Mouse (Mus musculus) kidney, adult 2 months (tissue): ENCODE data around the gene Grk4. TPM values are rescaled to one million over a fixed set of nuclear protein-coding genes. Genes with fewer than 3 reads are reported as not detected.

Source experiments
- DNase-seq: peaks from one replicate; pipeline ENCODE4 v3.0.0; 2021
- H3K27ac ChIP-seq: fragments of 200-500 bp; 2 replicates; pipeline ENCODE4 v1.5.1; 2012; ENCODE audit warnings: low read depth, low read length, control low read depth, inconsistent platforms; ENCODE audit not compliant: insufficient read depth
- H3K27me3 ChIP-seq: fragments of 200-500 bp; replicated peaks from 2 replicates; pipeline ENCODE4 v1.6.1; 2012; ENCODE audit warnings: mild to moderate bottlenecking, moderate library complexity, low read length, inconsistent platforms; ENCODE audit not compliant: control insufficient read depth, insufficient read depth
- H3K36me3 ChIP-seq: fragments of 200-500 bp; 2 replicates; pipeline ENCODE4 v1.6.1; 2012; ENCODE audit warnings: mild to moderate bottlenecking, moderate library complexity, low read length, inconsistent platforms; ENCODE audit not compliant: control insufficient read depth, insufficient read depth
- H3K4me1 ChIP-seq: fragments of 200-500 bp; 2 replicates; pipeline ENCODE4 v1.6.1; 2011; ENCODE audit warnings: low read length; ENCODE audit not compliant: control insufficient read depth, insufficient read depth
- H3K4me3 ChIP-seq: fragments of 200-500 bp; 2 replicates; pipeline ENCODE4 v1.5.1; 2011; ENCODE audit warnings: mild to moderate bottlenecking, low read depth, low read length, control low read depth; ENCODE audit not compliant: insufficient read depth
- CTCF ChIP-seq: fragments of 200-500 bp; conservative IDR thresholded peaks from 2 replicates; pipeline ENCODE4 v1.5.1; 2011; ENCODE audit warnings: low read depth, mild to moderate bottlenecking, control low read depth, low read length, moderate library complexity, mixed read lengths; ENCODE audit not compliant: insufficient read depth, insufficient read length
- POLR2A ChIP-seq: fragments of 200-500 bp; IDR thresholded peaks from one replicate; pipeline ENCODE4 v1.6.1; 2011; ENCODE audit warnings: low read depth, low read length, control low read depth
- WGBS: fragments of 180-500 bp; shearing (Covaris S2); methylation state at CpG from one replicate; pipeline ENCODE4 v1.1.7; 2018; 5-methylcytosine and 5-hydroxymethylcytosine counted together
- polyA plus RNA-seq: library from polyadenylated mRNA; depleted of rRNA; stranded (reverse); fragments of >200 nt; gene quantifications from 2 replicates; pipeline ENCODE4 v1.2.3, GENCODE M21; 2012

The Grk4 gene
- polyA plus RNA-seq, 1 experiment, result 0.84 TPM

GRCm38 (mm10) chr5:34760850-34761508 is 100.8 kb downstream of the Grk4 start:
- no peaks in the 10 kb centered on the region for H3K36me3 ChIP-seq
- H3K4me3 ChIP-seq, result peak overlapping the region; percentile 89
- no peak for DNase-seq
- WGBS, result under 1% methylated on average over 19 of the region's 19 CpGs
- H3K27ac ChIP-seq, result peak overlapping the region; percentile 37
- TF ChIP-seq CTCF (no peak), POLR2A (no peak)
- peaks cover under 1% of the 10 kb centered on the region; the same call in 1 of the 2 replicates for H3K4me1 ChIP-seq
- H3K27me3 ChIP-seq, result no peaks in the 10 kb centered on the region

GRCm38 (mm10) chr5:34761509-34761908 is 101.3 kb downstream of the Grk4 start, which contains the start of gene Htt:
TSS of gene Htt (plus strand) at chr5:34761740.
- under 1% methylated on average over 35 of the region's 35 CpGs for WGBS
- TF ChIP-seq POLR2A (peak; percentile 64), CTCF (no peak)

DNA sequence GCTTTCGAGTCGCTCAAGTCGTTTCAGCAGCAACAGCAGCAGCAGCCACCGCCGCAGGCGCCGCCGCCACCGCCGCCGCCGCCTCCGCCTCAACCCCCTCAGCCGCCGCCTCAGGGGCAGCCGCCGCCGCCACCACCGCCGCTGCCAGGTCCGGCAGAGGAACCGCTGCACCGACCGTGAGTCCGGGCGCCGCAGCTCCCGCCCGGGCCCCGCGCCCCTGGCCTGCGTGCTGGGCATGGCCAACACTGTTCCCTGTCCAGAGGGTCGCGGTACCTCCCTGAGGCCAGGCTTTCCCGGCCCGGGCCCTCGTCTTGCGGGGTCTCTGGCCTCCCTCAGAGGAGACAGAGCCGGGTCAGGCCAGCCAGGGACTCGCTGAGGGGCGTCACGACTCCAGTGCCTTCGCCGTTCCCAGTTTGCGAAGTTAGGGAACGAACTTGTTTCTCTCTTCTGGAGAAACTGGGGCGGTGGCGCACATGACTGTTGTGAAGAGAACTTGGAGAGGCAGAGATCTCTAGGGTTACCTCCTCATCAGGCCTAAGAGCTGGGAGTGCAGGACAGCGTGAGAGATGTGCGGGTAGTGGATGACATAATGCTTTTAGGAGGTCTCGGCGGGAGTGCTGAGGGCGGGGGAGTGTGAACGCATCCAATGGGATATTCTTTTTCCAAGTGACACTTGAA is 101.9 kb downstream of the Grk4 start:
- peak; percentile 40 for DNase-seq
- peaks cover 4% of the 10 kb centered on the region; the same call in 1 of the 2 replicates for H3K4me1 ChIP-seq
- H3K27me3 ChIP-seq, result no peaks in the 10 kb centered on the region
- 1% methylated on average over 54 of the region's 54 CpGs for WGBS
- TF ChIP-seq POLR2A (no peak), CTCF (no peak)
- no peaks in the 10 kb centered on the region for H3K36me3 ChIP-seq
- peak overlapping the region; percentile 89 for H3K4me3 ChIP-seq
- peak overlapping the region; percentile 29 for H3K27ac ChIP-seq

More at GRCm38 (mm10) chr5:34761509-34761908, 101.3 kb downstream of the Grk4 start, which contains the start of gene Htt:
- peak; percentile 98 for DNase-seq
- Histone ChIP-seq H3K4me3 (peak within 1 kb of the TSS; percentile 89), H3K27me3 (no peaks in the 10 kb centered on the region), H3K36me3 (no peaks in the 10 kb centered on the region), H3K27ac (peak within 1 kb of the TSS; percentile 37), H3K4me1 (peaks cover 4% of the 10 kb centered on the region; the same call in 1 of the 2 replicates)

DNA sequence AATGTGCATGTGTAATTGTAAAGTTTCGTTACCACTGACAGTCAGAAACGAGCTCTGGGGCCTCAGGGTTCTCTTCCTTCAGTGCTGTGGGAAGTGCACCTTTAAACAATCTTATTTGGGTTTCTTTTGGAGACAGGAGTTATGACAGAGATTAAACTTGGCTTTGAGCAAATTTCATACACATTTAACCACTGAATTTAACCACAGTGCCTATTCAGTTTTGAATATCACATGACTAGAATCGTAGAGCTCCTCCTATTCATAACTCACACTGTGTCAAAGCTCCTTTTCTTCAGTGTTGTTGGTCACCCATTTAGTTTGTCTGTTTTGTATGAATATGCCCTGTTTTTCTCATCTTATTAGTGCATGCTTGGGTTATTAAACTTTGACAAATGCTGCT is 111.6 kb downstream of the Grk4 start:
- 85% methylated on average over 3 of the region's 3 CpGs for WGBS
- H3K4me1 ChIP-seq, result peaks cover 3% of the 10 kb centered on the region; the same call in 1 of the 2 replicates
- TF ChIP-seq POLR2A (no peak), CTCF (no peak)
- no peak overlapping the region for H3K4me3 ChIP-seq
- H3K27me3 ChIP-seq, result no peaks in the 10 kb centered on the region
- H3K27ac ChIP-seq, result no peak overlapping the region
- no peaks in the 10 kb centered on the region for H3K36me3 ChIP-seq
- DNase-seq, result no peak

- Histone ChIP-seq H3K27ac (no peak overlapping the region), H3K36me3 (no peaks in the 10 kb centered on the region), H3K27me3 (no peaks in the 10 kb centered on the region), H3K4me3 (no peak overlapping the region), H3K4me1 (peaks cover 3% of the 10 kb centered on the region; the same call in 1 of the 2 replicates)
- WGBS, result 89% methylated on average over 4 of the region's 4 CpGs
- TF ChIP-seq CTCF (no peak), POLR2A (no peak)
- DNase-seq, result no peak
Measured at GRCm38 (mm10) chr5:34772696-34773245, 112.6 kb downstream of the Grk4 start.

DNA sequence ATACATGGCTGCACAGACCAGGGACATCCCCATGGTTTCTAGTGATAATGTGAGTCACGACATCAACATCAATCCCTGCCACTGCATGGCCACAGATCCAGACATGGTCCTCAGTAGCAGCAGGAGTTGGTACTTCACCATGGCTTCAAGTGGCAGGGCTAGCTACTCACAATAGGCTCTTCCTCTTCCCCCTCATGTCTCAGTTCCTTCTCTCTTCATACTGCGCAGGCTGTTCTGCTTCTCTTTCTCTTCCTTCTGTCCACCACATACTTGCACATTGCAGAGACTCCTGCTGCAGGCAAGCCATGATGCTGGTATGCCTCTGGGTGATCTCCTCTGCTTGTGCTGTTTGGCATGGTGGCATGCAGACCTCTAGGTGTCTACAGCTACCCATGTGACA is 113.2 kb downstream of the Grk4 start:
- no peak for DNase-seq
- Histone ChIP-seq H3K36me3 (no peaks in the 10 kb centered on the region), H3K27ac (no peak overlapping the region), H3K4me3 (no peak overlapping the region), H3K4me1 (peaks cover 3% of the 10 kb centered on the region; the same call in 1 of the 2 replicates), H3K27me3 (no peaks in the 10 kb centered on the region)
- 94% methylated on average over 2 of the region's 2 CpGs for WGBS
- TF ChIP-seq POLR2A (no peak), CTCF (no peak)

DNA sequence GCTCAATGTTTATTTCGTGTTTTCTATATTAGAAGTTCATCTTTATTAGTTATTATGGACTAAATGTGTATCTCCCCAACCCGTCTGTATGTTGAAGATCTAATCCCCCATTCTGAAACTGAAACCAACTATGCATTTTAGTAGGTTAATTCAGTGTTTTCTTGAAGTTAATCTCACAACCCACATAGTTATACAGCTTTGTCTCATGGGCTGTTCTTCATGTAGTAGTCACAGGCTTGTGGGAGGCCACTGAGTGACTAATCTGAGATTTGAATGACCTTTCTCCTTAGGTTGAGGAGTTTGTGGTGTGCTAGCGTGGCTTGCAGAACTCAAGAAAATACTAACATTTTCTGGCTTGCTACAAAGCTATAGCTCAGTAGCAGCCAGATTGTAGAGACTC is 124.8 kb downstream of the Grk4 start:
- no peaks in the 10 kb centered on the region for H3K4me1 ChIP-seq
- no peaks in the 10 kb centered on the region for H3K27me3 ChIP-seq
- TF ChIP-seq POLR2A, result no peak
- TF ChIP-seq CTCF, result no peak
- H3K36me3 ChIP-seq, result no peaks in the 10 kb centered on the region
- H3K4me3 ChIP-seq, result no peak overlapping the region
- no peak overlapping the region for H3K27ac ChIP-seq
- WGBS, result 86% methylated on average over 3 of the region's 3 CpGs
- DNase-seq, result no peak
